Mouse (Mus musculus): ENCODE measurements around the gene Zdhhc25. TPM values are rescaled to one million over a fixed set of nuclear protein-coding genes. Genes with fewer than 3 reads are reported as not detected.

The Zdhhc25 gene
- not detected in 2 replicates for polyA plus RNA-seq (2012)

GRCm38 (mm10) chr15:88600002-88600401 lies at the start of gene Zdhhc25:
Gene Zdhhc25, plus strand, starts transcription at chr15:88600302.
- H3K9me3 ChIP-seq (ENCODE audit: control insufficient read depth, low read length): peaks cover 55% of the 10 kb centered on the region
- no peak within 1 kb of the TSS for H3K4me3 ChIP-seq (replicated peaks)
- H3K36me3 ChIP-seq (ENCODE audit: control insufficient read depth): no peaks in the 10 kb centered on the region
- H3K4me1 ChIP-seq (ENCODE audit: control insufficient read depth): no peaks in the 10 kb centered on the region
- H3K27me3 ChIP-seq (ENCODE audit: control insufficient read depth): no peaks in the 10 kb centered on the region
- no peak for TF ChIP-seq GATA1 (IDR thresholded peaks at IDR 0.05; ENCODE audit: low read length)
- no peak for TF ChIP-seq TAL1 (IDR thresholded peaks at IDR 0.05; ENCODE audit: low read length)

- no peaks in the 10 kb centered on the region for H3K4me1 ChIP-seq (ENCODE audit: control insufficient read depth)
- H3K36me3 ChIP-seq (ENCODE audit: control insufficient read depth): no peaks in the 10 kb centered on the region
- H3K27me3 ChIP-seq (ENCODE audit: control insufficient read depth): no peaks in the 10 kb centered on the region
- H3K9me3 ChIP-seq (ENCODE audit: control insufficient read depth, low read length): peaks cover 4% of the 10 kb centered on the region
- H3K4me3 ChIP-seq (replicated peaks): no peak overlapping the region
- TF ChIP-seq GATA1 (IDR thresholded peaks at IDR 0.05; ENCODE audit: low read length) (no peak), TAL1 (IDR thresholded peaks at IDR 0.05; ENCODE audit: low read length) (no peak)
Observed at GRCm38 (mm10) chr15:88552852-88553251, 47.2 kb upstream of the Zdhhc25 start.

GRCm38 (mm10) chr15:88555476-88555875 lies 44.6 kb upstream of the Zdhhc25 start:
- Histone ChIP-seq H3K9me3 (ENCODE audit: control insufficient read depth, low read length) (no peaks in the 10 kb centered on the region; the same call in 1 of the 2 replicates), H3K27me3 (ENCODE audit: control insufficient read depth) (no peaks in the 10 kb centered on the region), H3K4me1 (ENCODE audit: control insufficient read depth) (no peaks in the 10 kb centered on the region), H3K36me3 (ENCODE audit: control insufficient read depth) (no peaks in the 10 kb centered on the region), H3K4me3 (replicated peaks) (no peak overlapping the region)
- TF ChIP-seq TAL1 (IDR thresholded peaks at IDR 0.05; ENCODE audit: low read length) (no peak), GATA1 (IDR thresholded peaks at IDR 0.05; ENCODE audit: low read length) (no peak)

- H3K9me3 ChIP-seq (ENCODE audit: control insufficient read depth, low read length): no peaks in the 10 kb centered on the region; the same call in 1 of the 2 replicates
- H3K4me1 ChIP-seq (ENCODE audit: control insufficient read depth): no peaks in the 10 kb centered on the region
- H3K4me3 ChIP-seq (replicated peaks): no peak overlapping the region
- TF ChIP-seq TAL1 (IDR thresholded peaks at IDR 0.05; ENCODE audit: low read length) (no peak), GATA1 (IDR thresholded peaks at IDR 0.05; ENCODE audit: low read length) (no peak)
- no peaks in the 10 kb centered on the region; the same call in 1 of the 2 replicates for H3K27me3 ChIP-seq (ENCODE audit: control insufficient read depth)
- H3K36me3 ChIP-seq (ENCODE audit: control insufficient read depth): no peaks in the 10 kb centered on the region
Observed at GRCm38 (mm10) chr15:88560637-88561036, 39.5 kb upstream of the Zdhhc25 start.

GRCm38 (mm10) chr15:88561058-88561730 lies 38.9 kb upstream of the Zdhhc25 start:
- Histone ChIP-seq H3K9me3 (ENCODE audit: control insufficient read depth, low read length) (no peaks in the 10 kb centered on the region; the same call in 1 of the 2 replicates), H3K36me3 (ENCODE audit: control insufficient read depth) (no peaks in the 10 kb centered on the region), H3K4me3 (replicated peaks) (no peak overlapping the region), H3K4me1 (ENCODE audit: control insufficient read depth) (no peaks in the 10 kb centered on the region), H3K27me3 (ENCODE audit: control insufficient read depth) (no peaks in the 10 kb centered on the region; the same call in 1 of the 2 replicates)
- no peak for TF ChIP-seq TAL1 (IDR thresholded peaks at IDR 0.05; ENCODE audit: low read length)
- TF ChIP-seq GATA1 (IDR thresholded peaks at IDR 0.05; ENCODE audit: low read length): no peak

- Histone ChIP-seq H3K27me3 (ENCODE audit: control insufficient read depth) (no peaks in the 10 kb centered on the region; the same call in 1 of the 2 replicates), H3K36me3 (ENCODE audit: control insufficient read depth) (no peaks in the 10 kb centered on the region), H3K4me3 (replicated peaks) (no peak overlapping the region), H3K4me1 (ENCODE audit: control insufficient read depth) (no peaks in the 10 kb centered on the region), H3K9me3 (ENCODE audit: control insufficient read depth, low read length) (peaks cover 16% of the 10 kb centered on the region; the same call in 1 of the 2 replicates)
- TF ChIP-seq TAL1 (IDR thresholded peaks at IDR 0.05; ENCODE audit: low read length) (no peak), GATA1 (IDR thresholded peaks at IDR 0.05; ENCODE audit: low read length) (no peak)
Observed at GRCm38 (mm10) chr15:88565307-88565706, 34.8 kb upstream of the Zdhhc25 start.

GRCm38 (mm10) chr15:88565806-88566205 lies 34.3 kb upstream of the Zdhhc25 start:
- H3K4me1 ChIP-seq (ENCODE audit: control insufficient read depth): no peaks in the 10 kb centered on the region
- TF ChIP-seq GATA1 (IDR thresholded peaks at IDR 0.05; ENCODE audit: low read length) (no peak), TAL1 (IDR thresholded peaks at IDR 0.05; ENCODE audit: low read length) (no peak)

GRCm38 (mm10) chr15:88570697-88571096 lies 29.4 kb upstream of the Zdhhc25 start:
- Histone ChIP-seq H3K27me3 (ENCODE audit: control insufficient read depth) (no peaks in the 10 kb centered on the region), H3K4me3 (replicated peaks) (no peak overlapping the region), H3K9me3 (ENCODE audit: control insufficient read depth, low read length) (peaks cover 19% of the 10 kb centered on the region; the same call in 1 of the 2 replicates), H3K4me1 (ENCODE audit: control insufficient read depth) (no peaks in the 10 kb centered on the region), H3K36me3 (ENCODE audit: control insufficient read depth) (no peaks in the 10 kb centered on the region)
- TF ChIP-seq GATA1 (IDR thresholded peaks at IDR 0.05; ENCODE audit: low read length) (no peak), TAL1 (IDR thresholded peaks at IDR 0.05; ENCODE audit: low read length) (no peak)

More at GRCm38 (mm10) chr15:88565806-88566205, 34.3 kb upstream of the Zdhhc25 start:
- Histone ChIP-seq H3K27me3 (ENCODE audit: control insufficient read depth) (no peaks in the 10 kb centered on the region; the same call in 1 of the 2 replicates), H3K36me3 (ENCODE audit: control insufficient read depth) (no peaks in the 10 kb centered on the region), H3K9me3 (ENCODE audit: control insufficient read depth, low read length) (peaks cover 18% of the 10 kb centered on the region; the same call in 1 of the 2 replicates), H3K4me3 (replicated peaks) (no peak overlapping the region)

- Histone ChIP-seq H3K9me3 (ENCODE audit: control insufficient read depth, low read length) (peaks cover 5% of the 10 kb centered on the region), H3K36me3 (ENCODE audit: control insufficient read depth) (no peaks in the 10 kb centered on the region), H3K27me3 (ENCODE audit: control insufficient read depth) (no peaks in the 10 kb centered on the region), H3K4me3 (replicated peaks) (no peak overlapping the region), H3K4me1 (ENCODE audit: control insufficient read depth) (no peaks in the 10 kb centered on the region)
- TF ChIP-seq GATA1 (IDR thresholded peaks at IDR 0.05; ENCODE audit: low read length) (no peak), TAL1 (IDR thresholded peaks at IDR 0.05; ENCODE audit: low read length) (no peak)
Observed at GRCm38 (mm10) chr15:88579461-88579860, 20.6 kb upstream of the Zdhhc25 start.

Measured in erythroblast, embryonic 14.5 days (primary cell).